Mouse (Mus musculus) stomach, postnatal 0 days (tissue): ENCODE data around the gene Pyroxd2.

Source experiments
- CTCF ChIP-seq: IDR thresholded peaks from 2 replicates; pipeline ENCODE4 v1.5.1; 2016; ENCODE audit warnings: antibody characterized with exemption, low read depth, mild to moderate bottlenecking, moderate library complexity
- EP300 ChIP-seq: optimal IDR thresholded peaks from 2 replicates; pipeline ENCODE3; 2016; ENCODE audit warnings: antibody characterized with exemption

GRCm38 (mm10) chr19:42699426-42699825 is 53.1 kb downstream of the Pyroxd2 start:
- TF ChIP-seq EP300 (no peak), CTCF (no peak)
